Mouse (Mus musculus): ENCODE results near the gene Ciao2b.
"Not testable (repeated sequence)": the region's sequence is repeated elsewhere in the genome, so short reads cannot be mapped to it uniquely, and the experiment has no call there.

DNA sequence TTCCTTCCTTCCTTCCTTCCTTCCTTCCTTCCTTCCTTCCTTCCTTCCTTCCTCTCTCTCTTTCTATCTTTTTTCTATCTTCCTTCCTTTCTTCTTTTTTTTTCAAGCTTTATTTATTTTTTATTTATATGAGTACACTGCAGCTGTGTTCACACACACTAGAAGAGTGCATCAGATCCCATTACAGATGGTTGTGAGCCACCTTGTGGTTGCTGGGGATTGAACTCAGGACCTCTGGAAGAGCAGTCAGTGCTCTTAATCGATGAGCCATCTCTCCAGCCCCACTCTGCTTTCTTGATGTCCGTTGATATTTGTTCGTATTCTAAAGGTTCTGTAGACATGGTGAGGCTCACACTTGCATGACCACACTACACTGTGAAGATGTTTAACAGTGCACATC lies 2.4 kb upstream of the Ciao2b start:
- not testable (repeated sequence) for TF ChIP-seq CTCF (IDR thresholded peaks at IDR 0.05; ENCODE audit: low read depth, low read length); POLR2A (IDR thresholded peaks at IDR 0.05; ENCODE audit: borderline replicate concordance, low read depth, low read length)

Measured in bone marrow macrophage, adult 2 months (primary cell).